19 mouse cellular contexts compared by ENCODE assay signal in the genomic region with DNA sequence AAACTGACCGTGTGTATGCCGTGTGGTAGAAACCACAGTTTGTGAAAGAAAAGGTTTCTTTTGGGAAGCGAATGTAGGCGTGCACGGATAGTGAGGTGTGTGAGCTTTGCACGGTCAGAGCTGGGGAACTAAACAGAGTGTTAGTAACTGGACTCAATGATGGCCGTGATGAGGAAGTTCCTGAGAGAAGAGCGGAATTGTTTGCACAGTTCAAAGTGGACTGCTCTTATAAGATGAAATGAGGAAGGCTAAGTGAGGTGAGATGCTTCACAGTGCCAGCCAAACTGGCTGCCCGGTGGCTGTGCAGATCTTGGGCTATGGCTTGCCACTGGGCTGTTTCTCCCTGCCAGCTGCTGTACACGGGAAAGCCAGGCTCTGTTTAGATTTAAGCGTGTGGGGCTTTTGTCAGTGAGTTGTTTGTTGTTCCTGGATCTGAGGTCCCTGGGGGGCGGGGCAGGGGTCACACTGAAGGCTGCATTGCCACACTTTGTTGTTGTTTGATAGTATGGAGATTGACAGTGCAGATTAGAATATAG.
DNase-seq lines count a peak whose midpoint lies in the region; ATAC-seq lines count a peak whose summit lies in the region.
"Had no signal": no experiment of that assay in that cellular context is flagged by ENCODE, and none has a peak within 500 bp of the region (broad histone marks: within the 10 kb centered on the region; RNA-seq: fewer than 3 reads in every experiment).

No protein-coding gene starts in this region.

- 33% methylated on average over 12 of the region's 12 CpGs for WGBS in liver, embryonic 15.5 days (ENCODE audit: insufficient replicate concordance)
- 52% methylated on average over 12 of the region's 12 CpGs for WGBS in liver, embryonic 11.5 days

- 0 out of 2 replicates have a peak overlapping the region, but pooled peaks have one; percentile 23 for H3K4me2 ChIP-seq in liver, embryonic 15.5 days
- no peak overlapping the region for H3K4me2 ChIP-seq in liver, embryonic 11.5 days
- H3K4me2 ChIP-seq: limb, embryonic 12.5 days had no signal

- no peaks in the 10 kb centered on the region for H3K36me3 ChIP-seq in liver, embryonic 15.5 days (replicated peaks)
- no peaks in the 10 kb centered on the region for H3K36me3 ChIP-seq in liver, embryonic 11.5 days (ENCODE audit: control insufficient read depth, insufficient read depth, low read length)
- H3K36me3 ChIP-seq: heart, embryonic 10.5 days; limb, embryonic 12.5 days had no signal

- no peak overlapping the region for H3K27ac ChIP-seq in liver, embryonic 15.5 days (replicated peaks)
- no peak overlapping the region for H3K27ac ChIP-seq in liver, embryonic 11.5 days (ENCODE audit: low read depth, low read length)
- H3K27ac ChIP-seq: heart, embryonic 10.5 days; left cerebral cortex, adult 2 months; limb, embryonic 12.5 days had no signal

- no peak overlapping the region for H3K4me3 ChIP-seq in liver, embryonic 15.5 days (replicated peaks)
- no peak overlapping the region for H3K4me3 ChIP-seq in liver, embryonic 11.5 days (ENCODE audit: low read depth, low read length)
- H3K4me3 ChIP-seq: heart, embryonic 10.5 days; left cerebral cortex, adult 2 months; limb, embryonic 12.5 days; megakaryocyte, embryonic 14.5 days had no signal

- DNase-seq in cerebellum, postnatal 10 days: peak; percentile 53 to 62
- no peak for DNase-seq in cerebellum, postnatal 25 days
- no peak for DNase-seq in liver, embryonic 11.5 days (ENCODE audit: low spot score)
- DNase-seq in frontal cortex, adult 2 months (ENCODE audit: extremely low spot score in 1 of 2, low spot score in 1 of 2): no peak
- DNase-seq in frontal cortex, postnatal 25 days (ENCODE audit: low spot score in 2 of 2): no peak
- DNase-seq: adrenal gland, adult 8-10 months; cerebellum, postnatal 36 days; heart, postnatal 36 days; kidney, adult 2 months; kidney, postnatal 36 days; right cerebral cortex, postnatal 25 days had no signal

- H3K27me3 ChIP-seq in liver, embryonic 15.5 days: no peaks in the 10 kb centered on the region
- H3K27me3 ChIP-seq in liver, embryonic 11.5 days (replicated peaks; ENCODE audit: control insufficient read depth, insufficient read depth, low read length): no peaks in the 10 kb centered on the region
- H3K27me3 ChIP-seq: limb, embryonic 12.5 days; megakaryocyte, embryonic 14.5 days had no signal

- no peak overlapping the region for H3K9ac ChIP-seq in liver, embryonic 15.5 days
- H3K9ac ChIP-seq in liver, embryonic 11.5 days (ENCODE audit: low read depth, low read length): no peak overlapping the region
- H3K9ac ChIP-seq: limb, embryonic 12.5 days had no signal

- no peaks in the 10 kb centered on the region for H3K9me3 ChIP-seq in liver, embryonic 15.5 days (replicated peaks)
- H3K9me3 ChIP-seq in liver, embryonic 11.5 days (ENCODE audit: control insufficient read depth, low read length): no peaks in the 10 kb centered on the region
- H3K9me3 ChIP-seq: heart, embryonic 10.5 days; limb, embryonic 12.5 days; megakaryocyte, embryonic 14.5 days had no signal

- ATAC-seq in liver, embryonic 15.5 days (ENCODE audit: insufficient read depth): no peak
- ATAC-seq in liver, embryonic 11.5 days (replicated peaks; ENCODE audit: low FRiP score): no peak
- ATAC-seq in common myeloid progenitor, adult 5-6 weeks (replicated peaks; ENCODE audit: low read depth, poor library complexity, severe bottlenecking): peak; percentile 64
- peak; percentile 47; the same call in 1 of the 2 replicates for ATAC-seq in monocyte, adult 5-6 weeks (replicated peaks; ENCODE audit: insufficient number of reproducible peaks, low FRiP score, low TSS enrichment, poor library complexity, severe bottlenecking)
- ATAC-seq: forebrain, embryonic 14.5 days had no signal

- peaks cover 71% of the 10 kb centered on the region for H3K4me1 ChIP-seq in liver, embryonic 15.5 days (replicated peaks)
- peaks cover 49% of the 10 kb centered on the region for H3K4me1 ChIP-seq in liver, embryonic 11.5 days (replicated peaks; ENCODE audit: control insufficient read depth, insufficient read depth, low read length)

Comparison
In these comparisons a context has a peak if more than half of its experiments do, and no peak if none do; other contexts are left out.
1. DNase-seq: peak in cerebellum, postnatal 10 days (2 of 2); none in cerebellum, postnatal 25 days (0 of 2), liver, embryonic 11.5 days (single experiment), frontal cortex, adult 2 months (0 of 2) and frontal cortex, postnatal 25 days (0 of 2).
2. ATAC-seq: peak in common myeloid progenitor, adult 5-6 weeks (single experiment) and monocyte, adult 5-6 weeks (single experiment); none in liver, embryonic 15.5 days (single experiment) and liver, embryonic 11.5 days (single experiment).